Mouse (Mus musculus) CH12.LX (cell line): ENCODE results near the gene Emg1. TPM values are rescaled to one million over a fixed set of nuclear protein-coding genes. Genes with fewer than 3 reads are reported as not detected.

ENCODE experiments used
- DNase-seq: peaks from one replicate; pipeline ENCODE4 v3.0.0-alpha.2; 2013; ENCODE audit errors: extremely low read depth
- H3K27ac ChIP-seq: 2 replicates; pipeline ENCODE4 v1.5.1; 2012; ENCODE audit warnings: low read depth, mild to moderate bottlenecking, control low read depth, moderate library complexity; ENCODE audit not compliant: insufficient read depth
- H3K27me3 ChIP-seq: replicated peaks from 2 replicates; pipeline ENCODE3; 2012; ENCODE audit warnings: inconsistent platforms
- H3K36me3 ChIP-seq, 2 experiments: replicated peaks in 1 of 2; 2 replicates each; pipeline versions ENCODE3 to v1.6.1; 2012; ENCODE audit warnings: inconsistent platforms in 1 of 2, low read length in 1 of 2, mild to moderate bottlenecking in 1 of 2, mixed read lengths in 1 of 2, moderate library complexity in 1 of 2; ENCODE audit not compliant: control insufficient read depth in 1 of 2, insufficient read depth in 1 of 2
- H3K4me1 ChIP-seq, 2 experiments: 2 replicates each; pipeline ENCODE4 v1.6.1; 2012; ENCODE audit warnings: inconsistent platforms in 1 of 2, moderate library complexity in 1 of 2; ENCODE audit not compliant: insufficient read depth in 2 of 2, control insufficient read depth in 1 of 2
- H3K4me2 ChIP-seq: 2 replicates; pipeline ENCODE4 v1.6.1; 2012; ENCODE audit warnings: low read depth, mild to moderate bottlenecking, control low read depth; ENCODE audit not compliant: poor library complexity, insufficient read depth, severe bottlenecking
- H3K4me3 ChIP-seq, 3 experiments: fragments of 150-350 bp in 1 of 3; sonication (generic) in 1 of 3; replicated peaks in 1 of 3; 2 replicates each; pipeline versions ENCODE3 to v1.5.1; 2011 to 2012; ENCODE audit warnings: low read depth in 2 of 3, low read length in 2 of 3, mild to moderate bottlenecking in 2 of 3, moderate library complexity in 2 of 3, control low read depth in 1 of 3, improper control_type of control experiment in 1 of 3, inconsistent platforms in 1 of 3, mixed read lengths in 1 of 3; ENCODE audit not compliant: poor library complexity in 1 of 3
- H3K79me2 ChIP-seq: replicated peaks from 2 replicates; pipeline ENCODE4 v1.6.1; 2012; ENCODE audit warnings: mild to moderate bottlenecking, moderate library complexity; ENCODE audit not compliant: control insufficient read depth, poor library complexity, insufficient read depth, severe bottlenecking; ENCODE audit errors: extremely low read depth
- H3K9ac ChIP-seq: 2 replicates; pipeline ENCODE4 v1.6.1; 2012; ENCODE audit warnings: low read depth, mild to moderate bottlenecking, control low read depth, moderate library complexity; ENCODE audit not compliant: insufficient read depth
- H3K9me3 ChIP-seq: replicated peaks from 2 replicates; pipeline ENCODE3; 2012; ENCODE audit warnings: low read length, inconsistent platforms, mixed read lengths
- BHLHE40 ChIP-seq: IDR thresholded peaks from 2 replicates; pipeline ENCODE4 v1.6.1; 2011; ENCODE audit warnings: mild to moderate bottlenecking, low read depth, low read length, improper control_type of control experiment
- CHD2 ChIP-seq: IDR thresholded peaks from 2 replicates; pipeline ENCODE4 v1.6.1; 2011; ENCODE audit warnings: low read length, improper control_type of control experiment
- CTCF ChIP-seq, 2 experiments: IDR thresholded peaks in 1 of 2; conservative IDR thresholded peaks in 1 of 2; 2 replicates each; pipeline ENCODE4 v1.5.1; 2011 to 2012; ENCODE audit warnings: low read depth in 2 of 2, low read length in 2 of 2, improper control_type of control experiment in 1 of 2, inconsistent platforms in 1 of 2, mild to moderate bottlenecking in 1 of 2, moderate library complexity in 1 of 2
- E2F4 ChIP-seq: IDR thresholded peaks from 2 replicates; pipeline ENCODE4 v1.6.1; 2011; ENCODE audit warnings: low read depth, low read length, improper control_type of control experiment; ENCODE audit not compliant: insufficient replicate concordance
- ELF1 ChIP-seq: IDR thresholded peaks from 2 replicates; pipeline ENCODE4 v1.6.1; 2014; ENCODE audit warnings: low read depth, mild to moderate bottlenecking, inconsistent platforms, low read length, improper control_type of control experiment
- EP300 ChIP-seq: IDR thresholded peaks from 2 replicates; pipeline ENCODE4 v1.6.1; 2011; ENCODE audit warnings: low read length, improper control_type of control experiment
- ETS1 ChIP-seq: conservative IDR thresholded peaks from 2 replicates; pipeline ENCODE4 v1.6.1; 2012; ENCODE audit warnings: low read depth, mild to moderate bottlenecking, inconsistent platforms, low read length, improper control_type of control experiment, moderate library complexity
- GABPA ChIP-seq: IDR thresholded peaks from 2 replicates; pipeline ENCODE4 v1.6.1; 2012; ENCODE audit warnings: low read depth, low read length, improper control_type of control experiment, inconsistent platforms; ENCODE audit not compliant: insufficient replicate concordance
- HCFC1 ChIP-seq: IDR thresholded peaks from 2 replicates; pipeline ENCODE4 v1.6.1; 2012; ENCODE audit warnings: low read depth, mild to moderate bottlenecking, inconsistent platforms, low read length, improper control_type of control experiment
- IRF4 ChIP-seq: IDR thresholded peaks from 2 replicates; pipeline ENCODE4 v1.6.1; 2014; ENCODE audit warnings: low read depth, mild to moderate bottlenecking, inconsistent platforms, low read length, improper control_type of control experiment
- JUN ChIP-seq: IDR thresholded peaks from 2 replicates; pipeline ENCODE4 v1.6.1; 2011; ENCODE audit warnings: low read depth, mild to moderate bottlenecking, low read length, improper control_type of control experiment, moderate library complexity; ENCODE audit not compliant: insufficient read depth
- JUND ChIP-seq: conservative IDR thresholded peaks from 2 replicates; pipeline ENCODE4 v1.6.1; 2011; ENCODE audit warnings: low read depth, low read length, improper control_type of control experiment
- KAT2A ChIP-seq: IDR thresholded peaks from 2 replicates; pipeline ENCODE4 v1.6.1; 2012; ENCODE audit warnings: low read length, improper control_type of control experiment, inconsistent platforms; ENCODE audit not compliant: insufficient replicate concordance
- MAFK ChIP-seq: IDR thresholded peaks from 2 replicates; pipeline ENCODE4 v1.6.1; 2011; ENCODE audit warnings: low read length, improper control_type of control experiment; ENCODE audit not compliant: insufficient replicate concordance
- MAX ChIP-seq: IDR thresholded peaks from 2 replicates; pipeline ENCODE4 v1.6.1; 2011; ENCODE audit warnings: low read length, improper control_type of control experiment
- MAZ ChIP-seq: IDR thresholded peaks from 2 replicates; pipeline ENCODE4 v1.6.1; 2012; ENCODE audit warnings: low read depth, mild to moderate bottlenecking, inconsistent platforms, low read length, improper control_type of control experiment, moderate library complexity
- MEF2A ChIP-seq: IDR thresholded peaks from 2 replicates; pipeline ENCODE4 v1.6.1; 2014; ENCODE audit warnings: low read depth, mild to moderate bottlenecking, inconsistent platforms, low read length, improper control_type of control experiment, borderline replicate concordance
- MXI1 ChIP-seq: IDR thresholded peaks from 2 replicates; pipeline ENCODE4 v1.6.1; 2011; ENCODE audit warnings: mild to moderate bottlenecking, low read depth, low read length, improper control_type of control experiment
- MYC ChIP-seq: IDR thresholded peaks from 2 replicates; pipeline ENCODE4 v1.6.1; 2011; ENCODE audit warnings: low read depth, mild to moderate bottlenecking, improper control_type of control experiment, low read length
- NELFE ChIP-seq: IDR thresholded peaks from 2 replicates; pipeline ENCODE4 v1.6.1; 2011; ENCODE audit warnings: low read depth, low read length, improper control_type of control experiment
- NRF1 ChIP-seq: IDR thresholded peaks from 2 replicates; pipeline ENCODE4 v1.6.1; 2014; ENCODE audit warnings: low read depth, mild to moderate bottlenecking, inconsistent platforms, low read length, improper control_type of control experiment, moderate library complexity
- PAX5 ChIP-seq: IDR thresholded peaks from 2 replicates; pipeline ENCODE4 v1.6.1; 2012; ENCODE audit warnings: low read length, inconsistent platforms, mixed read lengths
- POLR2A ChIP-seq: IDR thresholded peaks from 2 replicates; pipeline ENCODE4 v1.6.1; 2011; ENCODE audit warnings: low read depth, mild to moderate bottlenecking, improper control_type of control experiment, low read length
- POLR2AphosphoS2 ChIP-seq: IDR thresholded peaks from 2 replicates; pipeline ENCODE4 v1.6.1; 2011; ENCODE audit warnings: low read depth, low read length, improper control_type of control experiment
- RAD21 ChIP-seq: IDR thresholded peaks from 2 replicates; pipeline ENCODE4 v1.6.1; 2011; ENCODE audit warnings: low read depth, mild to moderate bottlenecking, low read length, improper control_type of control experiment, moderate library complexity
- RCOR1 ChIP-seq: conservative IDR thresholded peaks from 2 replicates; pipeline ENCODE4 v1.6.1; 2012; ENCODE audit warnings: low read depth, mild to moderate bottlenecking, inconsistent platforms, low read length, improper control_type of control experiment
- SIN3A ChIP-seq: IDR thresholded peaks from 2 replicates; pipeline ENCODE4 v1.6.1; 2012; ENCODE audit warnings: low read length, improper control_type of control experiment, inconsistent platforms
- SMC3 ChIP-seq: IDR thresholded peaks from 2 replicates; pipeline ENCODE4 v1.6.1; 2011; ENCODE audit warnings: low read depth, low read length, improper control_type of control experiment
- TBP ChIP-seq: conservative IDR thresholded peaks from 2 replicates; pipeline ENCODE4 v1.6.1; 2011; ENCODE audit warnings: low read depth, low read length, improper control_type of control experiment
- TCF12 ChIP-seq: IDR thresholded peaks from 2 replicates; pipeline ENCODE4 v1.6.1; 2014; ENCODE audit warnings: low read depth, mild to moderate bottlenecking, inconsistent platforms, low read length, improper control_type of control experiment
- UBTF ChIP-seq: IDR thresholded peaks from 2 replicates; pipeline ENCODE4 v1.6.1; 2012; ENCODE audit warnings: low read depth, mild to moderate bottlenecking, inconsistent platforms, low read length, improper control_type of control experiment, moderate library complexity
- USF1 ChIP-seq: IDR thresholded peaks from 2 replicates; pipeline ENCODE4 v1.6.1; 2014; ENCODE audit warnings: low read depth, mild to moderate bottlenecking, inconsistent platforms, low read length, improper control_type of control experiment
- USF2 ChIP-seq: conservative IDR thresholded peaks from 2 replicates; pipeline ENCODE4 v1.6.1; 2011; ENCODE audit warnings: low read depth, low read length, improper control_type of control experiment
- ZC3H11A ChIP-seq: IDR thresholded peaks from 2 replicates; pipeline ENCODE4 v1.6.1; 2012; ENCODE audit warnings: low read depth, mild to moderate bottlenecking, inconsistent platforms, low read length, improper control_type of control experiment
- ZKSCAN1 ChIP-seq: IDR thresholded peaks from 2 replicates; pipeline ENCODE4 v1.6.1; 2012; ENCODE audit warnings: low read depth, inconsistent platforms, low read length, improper control_type of control experiment, borderline replicate concordance
- ZMIZ1 ChIP-seq: IDR thresholded peaks from 2 replicates; pipeline ENCODE4 v1.6.1; 2012; ENCODE audit warnings: low read depth, mild to moderate bottlenecking, inconsistent platforms, low read length, improper control_type of control experiment
- ZNF384 ChIP-seq: IDR thresholded peaks from 2 replicates; pipeline ENCODE4 v1.6.1; 2012; ENCODE audit warnings: low read depth, low read length, improper control_type of control experiment, inconsistent platforms
- dilution Hi-C: fragments of 300-500 bp; cut with MboI; formaldehyde crosslinking; loops from 2 replicates; pipeline ENCODE4 v1.14.3; 2020; ENCODE audit warnings: low sequenced_read_pairs; ENCODE audit not compliant: extremely low pct_unique_long_range_greater_than_20kb, extremely low pct_ligation_motif_present
- in situ Hi-C: fragments of 300-500 bp; cut with MboI; formaldehyde crosslinking; loops from 3 replicates; pipeline ENCODE4 v1.14.3; 2019; ENCODE audit warnings: low sequenced_read_pairs, low pct_ligation_motif_present, low pct_unique_long_range_greater_than_20kb, mixed read lengths
- polyA plus RNA-seq: library from polyadenylated mRNA; unstranded; fragments of >175 nt; gene quantifications from 2 replicates; pipeline ENCODE4 v1.2.1, GENCODE M21; 2012; ENCODE audit warnings: low read depth; ENCODE audit not compliant: insufficient read length
- total RNA-seq, 2 experiments: library from RNA; depleted of rRNA; stranded (reverse); fragments of 300-350 nt in 1 of 2; fragments of >200 nt in 1 of 2; gene quantifications; 2 replicates each; pipeline ENCODE4 v1.2.3; 2012 to 2014

The Emg1 gene
- total and polyA plus RNA-seq, 3 experiments = 301 to 481 (median 352) TPM

DNA sequence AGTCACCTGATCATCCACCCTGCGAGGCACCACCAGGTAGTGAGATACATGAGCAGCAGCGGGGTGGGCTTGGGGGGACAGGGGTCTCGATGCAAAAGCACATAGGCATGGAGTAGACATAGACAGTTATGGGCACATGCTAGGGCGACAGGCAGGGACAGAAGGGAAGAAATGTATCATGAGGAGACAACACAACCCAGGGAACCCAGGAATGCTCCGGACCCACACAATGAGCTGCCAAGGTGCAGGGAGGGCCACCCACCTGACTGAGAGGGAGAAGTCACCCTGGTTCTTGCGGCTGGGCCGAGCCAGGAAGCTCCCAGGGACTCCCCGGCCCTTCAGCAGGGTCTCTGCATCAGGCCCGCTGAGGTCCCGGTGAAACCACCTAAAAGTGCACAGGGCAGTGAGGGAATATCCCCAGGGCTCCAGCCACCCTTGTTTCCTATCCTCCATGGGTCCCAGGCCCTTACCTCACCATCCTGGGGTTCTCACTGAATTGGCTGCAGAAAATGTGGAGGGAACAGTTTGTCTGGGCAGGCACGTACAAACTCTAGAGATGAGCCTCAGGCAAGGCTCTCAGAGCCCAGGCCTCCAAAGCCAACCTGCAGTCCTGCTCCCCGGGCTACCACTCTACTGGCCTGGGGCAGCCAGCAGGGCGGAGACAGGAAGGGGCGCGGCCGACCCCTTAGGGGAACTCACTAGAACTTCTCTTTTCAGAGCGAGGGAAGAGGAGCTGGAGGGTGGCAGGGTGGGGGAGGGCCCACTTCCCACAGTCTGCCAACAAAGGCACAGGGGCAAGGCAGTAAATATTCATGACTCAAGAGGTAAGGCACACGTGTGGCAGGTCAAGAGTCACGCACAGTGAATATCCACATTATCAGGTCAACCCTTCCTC, 20.7 kb upstream of the Emg1 start:
- dilution Hi-C loops = no loop called here
- H3K4me1 ChIP-seq = peaks cover 35 to 76% of the 10 kb centered on the region in 2 experiments
- TF ChIP-seq JUND (no peak), SIN3A (peak; percentile 96), UBTF (peak; percentile 91; the same call in 1 of the 2 replicates), CHD2 (peak; percentile 82), MXI1 (peak; percentile 81), TBP (peak; percentile 2; the same call in 1 of the 2 replicates), E2F4 (no peak), GABPA (no peak), BHLHE40 (peak; percentile 96), ZMIZ1 (peak; percentile 92), CTCF (conservative IDR thresholded peaks at IDR 0.05 in 1 of 2, IDR thresholded peaks at IDR 0.05 in 1 of 2; ENCODE audit: low read depth in 2 of 2, low read length in 2 of 2) (no peak), POLR2AphosphoS2 (peak; percentile 89), RCOR1 (peak; percentile 53; the same call in 1 of the 2 replicates), PAX5 (no peak), MAZ (peak; percentile 77; the same call in 1 of the 2 replicates), ETS1 (peak; percentile 78), USF1 (no peak), MAX (peak; percentile 80), ELF1 (peak; percentile 77), NELFE (peak; percentile 79), TCF12 (peak; percentile 92; the same call in 1 of the 2 replicates), MAFK (0 out of 2 replicates have a peak, but pooled peaks have one; percentile 33), HCFC1 (peak; percentile 63), IRF4 (peak; percentile 69), POLR2A (peak; percentile 91), MEF2A (peak; percentile 58), SMC3 (0 out of 2 replicates have a peak, but pooled peaks have one; percentile 14), KAT2A (0 out of 2 replicates have a peak, but pooled peaks have one; percentile 57), USF2 (no peak), ZKSCAN1 (peak; percentile 20; the same call in 1 of the 2 replicates), RAD21 (no peak; the same call in 1 of the 2 replicates), JUN (no peak), MYC (peak; percentile 79; the same call in 1 of the 2 replicates), ZNF384 (no peak), NRF1 (no peak), EP300 (peak; percentile 46; the same call in 1 of the 2 replicates), ZC3H11A (no peak)

More for the DNA sequence above, 20.7 kb upstream of the Emg1 start:
- peak; percentile 88 for DNase-seq
- peak overlapping the region; percentile 71 for H3K9ac ChIP-seq
- H3K4me3 ChIP-seq = peak overlapping the region; percentile 69 to 78 (median 77)
- in situ Hi-C loops = no loop called here
- H3K4me2 ChIP-seq = peak overlapping the region; percentile 63
- peaks cover 33% of the 10 kb centered on the region for H3K79me2 ChIP-seq
- no peaks in the 10 kb centered on the region for H3K9me3 ChIP-seq
- H3K27ac ChIP-seq = peak overlapping the region; percentile 93
- H3K36me3 ChIP-seq = peaks cover 22 to 34% of the 10 kb centered on the region in 2 experiments
- H3K27me3 ChIP-seq = no peaks in the 10 kb centered on the region
